Mouse (Mus musculus): ENCODE results near the gene Art3. TPM values are rescaled to one million over a fixed set of nuclear protein-coding genes. Genes with fewer than 3 reads are reported as not detected.

Art3 gene
- total and polyA plus RNA-seq, 2 experiments from 2014 or later = 186 to 294 TPM

DNA sequence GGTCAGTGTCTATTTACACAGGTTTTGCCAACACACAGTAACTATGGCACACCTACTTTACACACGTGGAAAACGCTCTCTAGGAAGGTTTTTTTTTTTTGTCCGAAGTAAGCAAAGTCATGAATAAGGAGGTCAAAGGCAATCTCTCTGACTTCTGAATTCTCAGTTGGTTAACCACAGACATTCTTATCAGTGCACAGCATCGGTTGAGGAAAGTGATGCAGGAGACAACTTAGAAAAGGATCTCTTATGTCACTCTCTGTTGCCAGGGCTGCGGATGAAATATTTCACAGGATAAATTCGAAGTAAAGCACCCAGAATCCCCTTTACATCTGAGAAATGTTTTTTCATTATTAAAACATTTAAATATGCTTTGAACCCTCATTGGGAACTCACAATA lies 4.3 kb upstream of the Art3 start:
- H3K9ac ChIP-seq (replicated peaks; ENCODE audit: low read depth, low read length) = no peak overlapping the region
- H3K27ac ChIP-seq (ENCODE audit: low read depth) = no peak overlapping the region
- WGBS = 67% methylated on average over 6 of the region's 6 CpGs
- H3K4me1 ChIP-seq (ENCODE audit: control insufficient read depth, insufficient read depth) = peaks cover 7% of the 10 kb centered on the region; the same call in 1 of the 2 replicates
- no peaks in the 10 kb centered on the region for H3K36me3 ChIP-seq (replicated peaks; ENCODE audit: control insufficient read depth, insufficient read depth, low read length)
- no peak for TF ChIP-seq CTCF (IDR thresholded peaks at IDR 0.05; ENCODE audit: low read depth)
- no peak for TF ChIP-seq EP300 (IDR thresholded peaks at IDR 0.05; ENCODE audit: low read depth)
- no peaks in the 10 kb centered on the region for H3K27me3 ChIP-seq (ENCODE audit: control insufficient read depth, insufficient read depth, low read length)
- no peak overlapping the region for H3K4me2 ChIP-seq (ENCODE audit: low read depth, low read length)
- no peak overlapping the region for H3K4me3 ChIP-seq (ENCODE audit: low read depth, low read length)
- ATAC-seq (ENCODE audit: insufficient read depth, low read depth) = no peak
- H3K9me3 ChIP-seq (replicated peaks; ENCODE audit: control insufficient read depth, low read length) = no peaks in the 10 kb centered on the region
- DNase-seq (ENCODE audit: low spot score) = no peak

DNA sequence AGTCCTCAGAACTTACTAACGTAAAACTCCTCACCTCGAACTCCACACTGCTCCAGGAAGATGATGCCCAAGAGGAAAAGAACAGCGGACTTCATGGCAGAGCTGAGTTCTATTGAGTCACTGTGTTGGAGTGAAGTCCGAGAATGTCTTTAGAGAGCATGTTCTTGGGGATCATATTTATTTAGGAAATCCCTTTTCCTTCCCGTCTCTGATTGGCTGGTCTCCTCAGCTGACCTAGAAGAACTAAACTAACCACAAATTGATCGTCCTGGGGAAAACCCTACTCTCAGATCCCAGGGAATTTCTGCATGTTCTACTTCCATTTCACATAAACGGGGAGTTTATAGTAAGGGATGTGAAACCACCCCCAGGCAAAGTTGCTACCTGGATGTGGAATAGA lies 3.7 kb upstream of the Art3 start, which contains the start of gene Cxcl9:
Gene Cxcl9 (minus strand): TSS at position 151 of the 400 bp plus-strand sequence.
- H3K9ac ChIP-seq (replicated peaks; ENCODE audit: low read depth, low read length) = no peak within 1 kb of the TSS
- H3K27me3 ChIP-seq (ENCODE audit: control insufficient read depth, insufficient read depth, low read length) = no peaks in the 10 kb centered on the region
- 80% methylated on average over 7 of the region's 7 CpGs for WGBS
- H3K27ac ChIP-seq (ENCODE audit: low read depth) = no peak within 1 kb of the TSS
- no peaks in the 10 kb centered on the region for H3K9me3 ChIP-seq (replicated peaks; ENCODE audit: control insufficient read depth, low read length)
- H3K4me3 ChIP-seq (ENCODE audit: low read depth, low read length) = no peak within 1 kb of the TSS
- peaks cover 7% of the 10 kb centered on the region; the same call in 1 of the 2 replicates for H3K4me1 ChIP-seq (ENCODE audit: control insufficient read depth, insufficient read depth)
- no peak for DNase-seq (ENCODE audit: low spot score)
- no peak within 1 kb of the TSS for H3K4me2 ChIP-seq (ENCODE audit: low read depth, low read length)
- ATAC-seq (ENCODE audit: insufficient read depth, low read depth) = no peak
- no peak for TF ChIP-seq CTCF (IDR thresholded peaks at IDR 0.05; ENCODE audit: low read depth)
- no peak for TF ChIP-seq EP300 (IDR thresholded peaks at IDR 0.05; ENCODE audit: low read depth)
- H3K36me3 ChIP-seq (replicated peaks; ENCODE audit: control insufficient read depth, insufficient read depth, low read length) = no peaks in the 10 kb centered on the region

DNA sequence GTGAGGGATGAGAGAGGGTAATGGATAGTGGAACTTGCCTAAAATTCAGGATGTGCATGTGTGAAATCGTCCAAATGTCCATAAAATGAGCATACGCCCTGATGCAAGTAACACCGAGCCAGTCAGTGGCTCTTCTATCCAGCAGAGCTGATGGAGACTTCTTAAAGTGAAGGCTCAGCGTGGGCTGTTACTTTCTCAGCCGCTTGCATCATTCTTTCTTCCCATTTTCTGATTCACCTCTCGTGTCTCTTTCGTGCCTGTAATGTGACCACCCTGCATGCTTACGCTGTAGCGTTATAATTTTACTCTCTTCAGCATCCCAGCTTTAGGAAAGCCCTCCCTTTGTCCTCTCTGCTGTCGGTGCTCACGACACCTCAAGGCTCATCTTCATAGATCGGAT lies 505 bp upstream of the Art3 start:
- no peaks in the 10 kb centered on the region for H3K4me1 ChIP-seq (ENCODE audit: control insufficient read depth, insufficient read depth)
- ATAC-seq (ENCODE audit: insufficient read depth, low read depth) = no peak
- H3K4me3 ChIP-seq (ENCODE audit: low read depth, low read length) = no peak overlapping the region
- no peaks in the 10 kb centered on the region for H3K36me3 ChIP-seq (replicated peaks; ENCODE audit: control insufficient read depth, insufficient read depth, low read length)
- no peak overlapping the region for H3K4me2 ChIP-seq (ENCODE audit: low read depth, low read length)
- H3K9ac ChIP-seq (replicated peaks; ENCODE audit: low read depth, low read length) = no peak overlapping the region
- H3K27me3 ChIP-seq (ENCODE audit: control insufficient read depth, insufficient read depth, low read length) = no peaks in the 10 kb centered on the region
- TF ChIP-seq EP300 (IDR thresholded peaks at IDR 0.05; ENCODE audit: low read depth) (no peak), CTCF (IDR thresholded peaks at IDR 0.05; ENCODE audit: low read depth) (no peak)
- DNase-seq (ENCODE audit: low spot score) = no peak
- H3K27ac ChIP-seq (ENCODE audit: low read depth) = no peak overlapping the region
- no peaks in the 10 kb centered on the region for H3K9me3 ChIP-seq (replicated peaks; ENCODE audit: control insufficient read depth, low read length)
- WGBS = 83% methylated on average over 12 of the region's 12 CpGs

DNA sequence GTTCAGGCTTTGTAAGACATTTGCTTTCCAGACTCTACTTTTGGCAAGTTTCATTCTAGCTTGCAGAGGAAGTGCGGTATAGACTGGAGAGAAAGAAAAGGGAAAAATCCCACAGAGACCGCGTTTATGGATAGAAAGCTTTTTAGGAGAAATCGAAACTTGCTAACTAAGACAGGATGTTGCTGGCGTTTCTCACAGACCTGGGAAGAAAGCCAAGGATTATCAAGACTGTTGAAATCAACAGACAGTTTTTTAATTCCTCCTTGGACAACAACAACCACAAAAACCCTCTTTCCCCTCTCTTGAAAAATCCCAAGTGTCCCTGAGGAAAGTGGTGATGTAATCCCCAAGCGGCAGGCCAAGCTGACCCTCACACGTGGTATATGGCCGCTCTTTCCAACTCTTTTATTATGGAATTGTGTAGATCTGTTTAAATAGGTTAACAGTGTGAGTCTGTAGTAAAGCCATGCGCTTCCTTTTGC lies 773 bp downstream of the Art3 start:
- WGBS = 42% methylated on average over 9 of the region's 9 CpGs
- Histone ChIP-seq H3K27me3 (ENCODE audit: control insufficient read depth, insufficient read depth, low read length) (no peaks in the 10 kb centered on the region), H3K9ac (replicated peaks; ENCODE audit: low read depth, low read length) (0 out of 2 replicates have a peak overlapping the region, but pooled peaks have one; percentile 23), H3K36me3 (replicated peaks; ENCODE audit: control insufficient read depth, insufficient read depth, low read length) (no peaks in the 10 kb centered on the region), H3K4me3 (ENCODE audit: low read depth, low read length) (peak overlapping the region; percentile 35), H3K9me3 (replicated peaks; ENCODE audit: control insufficient read depth, low read length) (no peaks in the 10 kb centered on the region), H3K4me2 (ENCODE audit: low read depth, low read length) (peak overlapping the region; percentile 46), H3K27ac (ENCODE audit: low read depth) (peak overlapping the region; percentile 81), H3K4me1 (ENCODE audit: control insufficient read depth, insufficient read depth) (no peaks in the 10 kb centered on the region)
- peak; percentile 70 for ATAC-seq (ENCODE audit: insufficient read depth, low read depth)
- peak; percentile 66 for DNase-seq (ENCODE audit: low spot score)
- TF ChIP-seq EP300 (IDR thresholded peaks at IDR 0.05; ENCODE audit: low read depth) (no peak), CTCF (IDR thresholded peaks at IDR 0.05; ENCODE audit: low read depth) (no peak)

DNA sequence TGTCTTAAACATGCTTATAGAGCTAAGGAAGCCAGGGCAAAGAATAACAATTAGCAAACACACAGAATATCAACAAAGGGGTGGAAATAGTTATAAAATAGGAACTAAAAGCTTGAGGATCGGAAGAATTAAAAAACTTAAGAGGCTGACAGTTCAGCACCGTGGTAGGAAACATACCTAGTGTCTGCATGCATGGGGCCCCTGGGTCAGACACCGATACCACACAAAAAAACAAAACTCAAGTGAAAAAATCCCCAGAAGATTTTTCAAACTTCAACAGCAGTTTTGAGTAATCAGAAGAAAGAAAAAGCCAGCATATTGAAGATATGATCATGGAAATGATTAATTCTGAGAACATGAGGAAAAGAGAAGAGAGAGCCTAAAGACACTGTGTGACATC lies 5.1 kb downstream of the Art3 start:
- 76% methylated on average over 3 of the region's 3 CpGs for WGBS
- no peak for DNase-seq (ENCODE audit: low spot score)
- no peaks in the 10 kb centered on the region for H3K4me1 ChIP-seq (ENCODE audit: control insufficient read depth, insufficient read depth)
- no peak overlapping the region for H3K4me3 ChIP-seq (ENCODE audit: low read depth, low read length)
- no peaks in the 10 kb centered on the region for H3K9me3 ChIP-seq (replicated peaks; ENCODE audit: control insufficient read depth, low read length)
- H3K27ac ChIP-seq (ENCODE audit: low read depth) = no peak overlapping the region
- no peak overlapping the region for H3K4me2 ChIP-seq (ENCODE audit: low read depth, low read length)
- no peaks in the 10 kb centered on the region for H3K36me3 ChIP-seq (replicated peaks; ENCODE audit: control insufficient read depth, insufficient read depth, low read length)
- no peak for ATAC-seq (ENCODE audit: insufficient read depth, low read depth)
- no peak for TF ChIP-seq CTCF (IDR thresholded peaks at IDR 0.05; ENCODE audit: low read depth)
- TF ChIP-seq EP300 (IDR thresholded peaks at IDR 0.05; ENCODE audit: low read depth) = no peak
- no peak overlapping the region for H3K9ac ChIP-seq (replicated peaks; ENCODE audit: low read depth, low read length)
- H3K27me3 ChIP-seq (ENCODE audit: control insufficient read depth, insufficient read depth, low read length) = no peaks in the 10 kb centered on the region

DNA sequence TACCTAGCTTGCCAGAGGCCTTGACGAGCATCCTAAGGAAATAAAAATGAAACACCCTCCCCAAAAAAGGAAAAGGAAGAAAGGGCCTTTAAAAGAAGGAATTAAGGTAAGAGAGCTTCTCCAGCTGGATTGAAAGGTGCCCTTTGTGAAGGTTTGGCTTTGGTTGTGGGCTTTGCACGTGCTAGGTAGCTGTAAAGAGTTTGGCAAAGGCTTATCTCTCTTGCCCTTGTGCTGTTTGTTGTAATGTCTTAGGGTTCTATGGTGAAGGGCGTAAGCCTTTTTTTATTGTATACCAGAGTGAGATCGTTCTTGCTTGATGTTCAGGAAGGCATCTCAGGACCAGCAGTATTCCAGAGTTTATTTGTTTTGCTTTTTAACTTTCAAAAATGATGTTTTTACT lies 9.0 kb downstream of the Art3 start:
- no peak for TF ChIP-seq EP300 (IDR thresholded peaks at IDR 0.05; ENCODE audit: low read depth)
- no peak for TF ChIP-seq CTCF (IDR thresholded peaks at IDR 0.05; ENCODE audit: low read depth)
- no peak overlapping the region for H3K9ac ChIP-seq (replicated peaks; ENCODE audit: low read depth, low read length)
- WGBS = 43% methylated on average over 4 of the region's 4 CpGs

More for the DNA sequence above, 9.0 kb downstream of the Art3 start:
- no peaks in the 10 kb centered on the region for H3K9me3 ChIP-seq (replicated peaks; ENCODE audit: control insufficient read depth, low read length)
- no peaks in the 10 kb centered on the region for H3K4me1 ChIP-seq (ENCODE audit: control insufficient read depth, insufficient read depth)
- H3K27me3 ChIP-seq (ENCODE audit: control insufficient read depth, insufficient read depth, low read length) = no peaks in the 10 kb centered on the region
- ATAC-seq (ENCODE audit: insufficient read depth, low read depth) (no peak), DNase-seq (ENCODE audit: low spot score) (no peak)
- H3K36me3 ChIP-seq (replicated peaks; ENCODE audit: control insufficient read depth, insufficient read depth, low read length) = no peaks in the 10 kb centered on the region
- H3K27ac ChIP-seq (ENCODE audit: low read depth) = no peak overlapping the region
- H3K4me2 ChIP-seq (ENCODE audit: low read depth, low read length) = no peak overlapping the region
- no peak overlapping the region for H3K4me3 ChIP-seq (ENCODE audit: low read depth, low read length)

Measured in heart, postnatal 0 days (tissue).